Mouse (Mus musculus) myocyte (in vitro differentiated cells): ENCODE measurements around the gene Tal1.

Experiments used
- MYOG ChIP-seq, 3 experiments: IDR thresholded peaks; one replicate each; pipeline ENCODE4 v1.6.1; 2011; ENCODE audit warnings: control low read depth in 2 of 3, low read depth in 2 of 3, mild to moderate bottlenecking in 2 of 3; ENCODE audit not compliant: insufficient read length in 2 of 3, control insufficient read depth in 1 of 3, insufficient read depth in 1 of 3
- POLR2A ChIP-seq: IDR thresholded peaks from one replicate; pipeline ENCODE4 v1.6.1; 2011; ENCODE audit warnings: low read depth, mild to moderate bottlenecking, control low read depth, moderate library complexity; ENCODE audit not compliant: insufficient read length

DNA sequence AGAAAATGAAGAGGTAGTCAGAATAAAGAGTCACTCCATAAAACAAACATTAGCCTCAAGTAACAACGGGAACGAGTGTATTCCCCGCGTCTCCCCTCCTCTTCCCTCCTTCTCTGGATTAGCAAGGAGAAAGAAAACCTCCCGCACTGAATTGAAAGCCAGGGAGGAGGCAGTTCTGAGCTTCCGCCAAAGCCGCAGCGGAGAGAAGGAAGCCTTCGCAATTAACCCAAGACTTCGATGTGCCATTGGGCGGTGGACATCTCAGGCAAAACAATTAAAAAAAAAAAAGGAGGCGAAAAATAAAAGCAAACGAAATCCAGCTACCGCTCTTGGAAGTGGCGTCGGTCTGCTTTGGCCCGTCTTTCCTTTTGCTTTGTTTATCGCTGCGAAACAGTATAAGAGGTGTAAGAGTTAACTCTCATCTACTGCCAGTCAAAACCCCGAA lies 2.1 kb downstream of the Tal1 start:
- TF ChIP-seq POLR2A (no peak), MYOG (IDR thresholded peaks at IDR 0.05; ENCODE audit: control insufficient read depth in 1 of 3, insufficient read depth in 1 of 3, insufficient read length in 2 of 3, low read depth in 2 of 3) (no peak)
